Mouse (Mus musculus) Patski (cell line): ENCODE measurements around the gene Arfip1. TPM values are rescaled to one million over a fixed set of nuclear protein-coding genes. Genes with fewer than 3 reads are reported as not detected.

Source experiments
- ATAC-seq: fragments of 100-300 bp; one replicate; pipeline ENCODE4 v1.8.0; 2021
- CTCF ChIA-PET: fragments of 350-600 bp; sonication (Branson Sonifier 250); formaldehyde crosslinking; loops from one replicate; lab custom pipeline; 2022; ENCODE audit warnings: inconsistent platforms; lab: Charles Lee
- POLR2A ChIA-PET: fragments of 350-600 bp; sonication (Branson Sonifier 250); formaldehyde crosslinking; loops from one replicate; lab custom pipeline; 2022; ENCODE audit warnings: antibody characterized with exemption, inconsistent platforms; lab: Charles Lee
- DNase-seq: peaks from one replicate; pipeline ENCODE4 v3.0.0-alpha.2; 2011; ENCODE audit warnings: low read depth, low spot score
- H3K27me3 ChIP-seq: fragments of 371-371 bp; one replicate; pipeline ENCODE4 v1.5.1; 2021
- CTCF ChIP-seq: fragments of 100-300 bp; IDR thresholded peaks from one replicate; pipeline ENCODE4 v1.5.1; 2021
- in situ Hi-C: fragments of 300-500 bp; cut with MboI; formaldehyde crosslinking; loops from 3 replicates; pipeline ENCODE4 v1.11.1; 2018; ENCODE audit warnings: low pct_unique_long_range_greater_than_20kb, mixed read lengths
- polyA plus RNA-seq: library from polyadenylated mRNA; unstranded; gene quantifications from one replicate; pipeline ENCODE4 v1.2.3, GENCODE M21; 2021

Arfip1 gene
- polyA plus RNA-seq, 1 experiment from 2014 or later = 107 TPM

- DNase-seq (no peak), ATAC-seq (no peak)
- POLR2A ChIA-PET = no interaction called here
- CTCF ChIA-PET = interaction anchor here (1.2 to 1.7 kb wide), 4 partner anchors 9 to 21 kb away, joined by 3 to 6 read pairs (median 4); no protein-coding TSS in a partner anchor
- in situ Hi-C loops = no loop called here
- TF ChIP-seq CTCF = no peak
- no peaks in the 10 kb centered on the region for H3K27me3 ChIP-seq
Observed at GRCm38 (mm10) chr3:84504291-84504690, 78.1 kb downstream of the Arfip1 start.

- H3K27me3 ChIP-seq = no peaks in the 10 kb centered on the region
- no peak for TF ChIP-seq CTCF
- DNase-seq (no peak), ATAC-seq (no peak)
- POLR2A ChIA-PET = no interaction called here
- CTCF ChIA-PET = interaction anchor here (0.8 to 1.3 kb wide), 3 partner anchors 11 to 148 kb away, joined by 3 read pairs; no protein-coding TSS in a partner anchor
- in situ Hi-C loops = no loop called here
Observed at GRCm38 (mm10) chr3:84502101-84502500, 80.3 kb downstream of the Arfip1 start.

GRCm38 (mm10) chr3:84500491-84500890 lies 81.9 kb downstream of the Arfip1 start:
- no peaks in the 10 kb centered on the region for H3K27me3 ChIP-seq

GRCm38 (mm10) chr3:84497718-84498117 lies 84.7 kb downstream of the Arfip1 start:
- DNase-seq (no peak), ATAC-seq (no peak)
- no peak for TF ChIP-seq CTCF
- no peaks in the 10 kb centered on the region for H3K27me3 ChIP-seq
- in situ Hi-C loops = no loop called here
- ChIA-PET CTCF (interaction anchor here (1.0 to 2.8 kb wide), 2 partner anchors 9 to 13 kb away, joined by 4 to 8 read pairs; no protein-coding TSS in a partner anchor), POLR2A (interaction anchor here (0.7 kb wide), 1 partner anchor 60 kb away, joined by 4 read pairs; no protein-coding TSS in a partner anchor)

More at GRCm38 (mm10) chr3:84500491-84500890, 81.9 kb downstream of the Arfip1 start:
- no peak for ATAC-seq
- ChIA-PET CTCF (interaction anchor here (1.0 to 1.8 kb wide), 4 partner anchors 10 to 148 kb away, joined by 3 to 6 read pairs (median 3); no protein-coding TSS in a partner anchor), POLR2A (interaction anchor here (0.6 kb wide), 1 partner anchor 46 kb away, joined by 3 read pairs; no protein-coding TSS in a partner anchor)
- no peak for TF ChIP-seq CTCF
- no peak for DNase-seq
- in situ Hi-C loops = no loop called here

- no peak for TF ChIP-seq CTCF
- POLR2A ChIA-PET = no interaction called here
- DNase-seq (no peak), ATAC-seq (no peak)
- in situ Hi-C loops = no loop called here
- CTCF ChIA-PET = interaction anchor here (1.2 to 4.3 kb wide), 5 partner anchors 10 to 50 kb away, joined by 3 to 18 read pairs (median 3); partner anchors contain the start of gene Fhdc1
- H3K27me3 ChIP-seq = no peaks in the 10 kb centered on the region
Observed at GRCm38 (mm10) chr3:84492657-84493056, 89.8 kb downstream of the Arfip1 start.

GRCm38 (mm10) chr3:84492148-84492547 lies 90.3 kb downstream of the Arfip1 start:
- no peak for TF ChIP-seq CTCF
- ATAC-seq = no peak
- POLR2A ChIA-PET = no interaction called here
- in situ Hi-C loops = no loop called here
- CTCF ChIA-PET = interaction anchor here (1.2 to 4.3 kb wide), 4 partner anchors 9 to 51 kb away, joined by 3 to 18 read pairs (median 4); partner anchors contain the start of gene Fhdc1
- H3K27me3 ChIP-seq = no peaks in the 10 kb centered on the region
- no peak for DNase-seq

GRCm38 (mm10) chr3:84488716-84489115 lies 93.7 kb downstream of the Arfip1 start:
- in situ Hi-C loops = loop anchor here (10.0 kb wide), 1 partner anchor 144 kb away; no protein-coding TSS in a partner anchor
- DNase-seq (no peak), ATAC-seq (no peak)
- no peak for TF ChIP-seq CTCF
- POLR2A ChIA-PET = interaction anchor here (0.5 kb wide), 1 partner anchor 113 kb away, joined by 3 read pairs; no protein-coding TSS in a partner anchor
- CTCF ChIA-PET = interaction anchor here (0.8 to 4.7 kb wide), 7 partner anchors 9 to 175 kb away, joined by 3 to 31 read pairs (median 3); partner anchors contain the start of gene Fhdc1
- H3K27me3 ChIP-seq = no peaks in the 10 kb centered on the region

- in situ Hi-C loops = loop anchor here (5.0 to 10.0 kb wide), 2 partner anchors 140 to 168 kb away; no protein-coding TSS in a partner anchor
- ChIA-PET CTCF (interaction anchor here (1.4 to 4.7 kb wide), 4 partner anchors 21 to 170 kb away, joined by 5 to 31 read pairs (median 6); no protein-coding TSS in a partner anchor), POLR2A (no interaction called here)
- no peak for DNase-seq
- TF ChIP-seq CTCF = no peak
- no peak for ATAC-seq
- H3K27me3 ChIP-seq = no peaks in the 10 kb centered on the region
Observed at GRCm38 (mm10) chr3:84484891-84485290, 97.5 kb downstream of the Arfip1 start.

GRCm38 (mm10) chr3:84484333-84484732 lies 98.1 kb downstream of the Arfip1 start:
- ChIA-PET CTCF (interaction anchor here (1.4 to 4.7 kb wide), 3 partner anchors 22 to 129 kb away, joined by 5 to 31 read pairs (median 7); no protein-coding TSS in a partner anchor), POLR2A (no interaction called here)
- in situ Hi-C loops = loop anchor here (5.0 to 10.0 kb wide), 2 partner anchors 140 to 167 kb away; no protein-coding TSS in a partner anchor
- ATAC-seq (no peak), DNase-seq (no peak)
- TF ChIP-seq CTCF = no peak
- no peaks in the 10 kb centered on the region for H3K27me3 ChIP-seq

GRCm38 (mm10) chr3:84482121-84482520 lies 100.3 kb downstream of the Arfip1 start:
- no peaks in the 10 kb centered on the region for H3K27me3 ChIP-seq

More at GRCm38 (mm10) chr3:84482121-84482520, 100.3 kb downstream of the Arfip1 start:
- ATAC-seq (no peak), DNase-seq (no peak)
- ChIA-PET POLR2A (no interaction called here), CTCF (interaction anchor here (1.0 to 1.8 kb wide), 3 partner anchors 11 to 140 kb away, joined by 3 to 5 read pairs (median 3); no protein-coding TSS in a partner anchor)
- in situ Hi-C loops = loop anchor here (5.0 to 10.0 kb wide), 2 partner anchors 137 to 165 kb away; no protein-coding TSS in a partner anchor
- TF ChIP-seq CTCF = no peak
